Mouse (Mus musculus): ENCODE measurements around the gene 4430402I18Rik.
"Not testable (repeated sequence)": the region's sequence is repeated elsewhere in the genome, so short reads cannot be mapped to it uniquely, and the experiment has no call there.

4430402I18Rik gene

DNA sequence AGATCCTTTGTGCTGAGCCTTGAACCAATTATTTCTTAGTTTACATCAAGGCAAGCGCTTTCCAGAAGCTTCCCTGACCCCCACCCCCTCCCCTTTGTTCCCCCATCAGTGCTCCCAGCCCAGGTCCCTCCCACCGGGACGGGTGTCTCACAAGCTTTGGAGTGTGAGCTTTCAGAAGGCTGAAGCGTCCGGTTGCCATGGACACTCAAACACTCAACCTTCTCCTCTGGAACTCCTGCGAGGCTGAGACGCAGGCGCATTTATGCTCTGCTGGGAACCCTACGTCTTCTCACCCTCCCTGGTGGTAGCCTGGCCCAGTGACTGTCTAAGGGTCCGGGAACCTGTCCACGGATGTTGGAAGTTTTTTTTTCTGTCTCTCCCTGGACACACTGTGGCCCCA is at the start of gene 4430402I18Rik:
4430402I18Rik (minus strand) TSS at position 149 of the 400 bp plus-strand sequence.
- no peak for DNase-seq (ENCODE audit: low spot score)

DNA sequence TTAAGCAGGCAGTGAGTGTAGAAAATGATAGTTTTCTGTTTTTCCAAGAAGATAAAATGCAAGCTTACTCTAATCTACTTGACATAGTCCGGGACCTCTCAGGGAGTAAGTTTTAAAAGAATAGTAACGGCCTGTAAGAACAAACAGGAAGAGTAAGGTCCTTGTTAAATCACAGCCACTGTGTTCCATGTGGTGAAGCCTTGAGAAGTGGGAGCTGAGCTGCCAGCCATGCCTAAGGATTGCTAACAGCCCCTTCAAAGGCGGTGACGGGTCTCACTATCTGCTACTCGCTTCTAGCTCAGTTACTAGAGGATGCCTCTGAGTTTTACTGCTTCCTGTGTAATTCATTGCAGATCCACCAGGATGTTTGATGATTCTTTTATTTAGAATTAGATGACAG is 49.2 kb upstream of the 4430402I18Rik start:
- DNase-seq (ENCODE audit: low spot score) = no peak

DNA sequence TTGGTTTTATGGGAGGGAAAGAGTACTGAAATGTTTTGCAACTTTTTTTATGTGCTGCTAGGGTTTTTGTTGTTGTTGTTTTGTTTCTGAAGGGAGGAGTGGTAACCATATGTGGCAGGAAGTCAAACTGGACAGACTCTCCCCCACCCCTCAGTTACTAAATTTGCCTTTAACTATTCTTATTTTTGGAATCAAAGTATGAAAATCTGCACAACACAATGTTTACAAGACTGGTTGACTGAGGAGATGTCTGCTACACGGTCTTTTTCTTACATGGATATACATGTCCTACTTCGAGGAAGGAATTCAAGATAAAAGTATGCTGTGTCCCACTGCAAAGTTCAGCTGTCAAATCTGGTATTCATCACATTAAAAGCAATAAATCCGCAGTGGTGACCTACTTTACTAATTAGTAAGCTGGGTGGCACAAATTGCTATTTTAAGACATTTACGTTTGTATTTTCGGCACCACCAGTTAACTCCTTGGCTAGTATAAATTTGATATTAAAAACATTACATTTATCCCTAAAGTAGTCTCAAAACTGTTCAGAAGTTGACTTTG is 48.7 kb upstream of the 4430402I18Rik start:
- DNase-seq (ENCODE audit: low spot score) = no peak

DNA sequence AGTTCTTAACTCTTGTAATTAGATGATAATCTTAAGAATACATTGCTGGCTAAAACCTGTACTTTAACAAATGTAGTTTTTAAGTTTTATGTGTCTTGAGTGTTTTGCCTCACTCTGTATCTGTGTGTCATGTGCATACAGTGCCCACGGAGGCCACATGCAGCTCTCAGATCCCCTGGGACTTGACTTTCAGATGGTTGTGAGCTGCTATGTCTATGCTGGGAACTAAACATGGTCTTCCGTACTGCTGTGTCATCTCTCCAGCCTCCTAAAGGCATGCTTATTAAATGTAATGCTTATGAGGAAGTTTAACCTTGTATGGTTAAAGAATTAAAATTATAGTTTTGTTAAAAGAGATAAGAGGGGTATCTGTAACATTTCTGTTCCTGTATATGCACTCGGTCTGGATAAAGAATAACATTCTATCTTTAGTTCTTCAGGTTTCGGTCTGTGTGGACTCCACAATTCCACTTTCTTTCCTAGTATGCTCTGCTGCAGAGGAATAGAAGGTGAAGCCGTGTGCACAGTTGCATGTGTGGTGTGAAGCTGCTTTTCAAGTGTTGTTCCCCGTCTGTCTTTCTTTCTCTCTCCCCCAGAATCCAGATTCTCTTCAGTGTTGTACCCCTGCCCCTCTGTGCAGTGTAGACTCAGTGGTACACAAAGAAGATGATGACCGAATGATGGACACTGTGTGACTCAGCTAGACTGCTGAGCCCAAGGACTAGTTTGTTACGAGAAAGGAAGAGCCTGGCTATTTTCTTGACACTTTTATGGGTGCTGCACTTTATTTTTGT is 48.0 kb upstream of the 4430402I18Rik start:
- peak; percentile 10 for DNase-seq (ENCODE audit: low spot score)

DNA sequence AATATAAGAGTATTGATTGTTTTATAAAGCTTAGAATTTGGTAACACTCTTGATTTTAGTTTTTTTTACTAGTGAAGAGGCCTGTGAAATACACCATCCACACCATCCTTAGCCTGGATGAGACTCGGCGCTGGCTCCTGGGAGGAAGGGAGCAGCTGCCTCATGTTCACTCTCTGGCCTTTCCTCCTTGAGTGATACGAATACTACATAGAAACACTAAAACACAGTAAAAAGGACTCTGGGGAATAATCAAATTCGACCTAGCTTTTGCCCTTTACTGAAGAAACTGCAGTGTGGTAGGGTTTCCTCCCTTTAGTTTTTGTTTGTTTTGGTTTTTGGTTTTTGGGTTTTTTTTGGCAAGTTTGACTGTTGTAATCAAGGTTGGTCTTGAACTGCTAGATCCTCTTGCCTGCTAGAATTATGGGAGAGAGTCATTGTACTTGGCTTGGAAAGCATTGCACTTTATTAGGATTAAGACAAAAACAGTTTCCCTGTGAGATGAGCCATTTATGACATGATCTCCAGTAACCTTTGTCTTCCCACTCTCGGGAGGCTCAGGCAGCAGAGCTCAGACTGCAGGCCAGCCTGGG is 47.0 kb upstream of the 4430402I18Rik start:
- DNase-seq (ENCODE audit: low spot score) = no peak

DNA sequence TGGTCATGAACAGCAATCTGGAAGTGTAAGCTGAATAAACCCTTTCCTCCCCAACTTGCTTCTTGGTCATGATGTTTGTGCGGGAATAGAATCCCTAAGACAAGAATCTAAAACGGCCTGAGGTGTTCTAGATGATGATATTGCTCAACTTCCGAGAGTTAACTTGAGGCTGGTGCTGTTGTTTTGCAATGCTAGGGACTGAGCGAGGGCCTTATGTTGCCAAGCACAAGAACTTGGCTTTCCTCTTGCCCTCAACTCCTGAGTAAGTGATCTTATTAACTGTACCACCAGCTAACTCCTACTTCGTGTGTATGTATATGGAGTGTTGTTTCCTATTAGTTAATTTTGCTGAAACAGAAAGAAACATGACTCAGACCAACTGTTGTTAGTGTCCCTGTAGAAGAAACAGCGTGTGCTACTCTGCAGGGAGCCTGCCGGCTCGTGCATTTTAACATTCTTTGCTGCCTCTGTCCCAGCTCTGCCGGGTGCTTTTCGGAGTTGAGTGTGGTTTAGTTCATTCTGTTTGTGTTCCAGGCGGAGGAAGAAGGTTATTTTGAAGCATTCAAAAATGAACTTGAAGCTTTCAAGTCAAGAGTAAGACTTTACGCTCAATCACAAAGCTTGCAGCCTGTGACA is 43.9 kb upstream of the 4430402I18Rik start:
- no peak for DNase-seq (ENCODE audit: low spot score)

DNA sequence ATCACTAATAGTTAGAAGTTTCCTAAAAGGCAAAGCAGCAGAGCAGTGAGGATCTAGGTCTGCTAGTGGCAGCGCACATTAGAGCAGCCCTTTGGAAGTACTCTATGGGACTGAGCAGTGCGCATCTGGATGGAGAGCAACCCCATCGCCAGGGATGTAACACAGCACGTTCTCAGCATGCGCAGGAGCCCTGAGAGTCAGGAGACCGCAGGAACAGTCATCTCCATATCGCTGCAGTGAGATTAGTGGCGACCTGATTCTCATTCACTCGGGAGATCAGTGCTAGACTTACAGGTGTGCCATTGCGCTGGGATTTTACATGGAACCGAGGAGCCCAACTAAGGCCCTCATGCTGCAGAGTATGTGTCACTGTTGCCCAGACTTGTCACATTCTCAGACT is 41.4 kb upstream of the 4430402I18Rik start:
- no peak for DNase-seq (ENCODE audit: low spot score)

DNA sequence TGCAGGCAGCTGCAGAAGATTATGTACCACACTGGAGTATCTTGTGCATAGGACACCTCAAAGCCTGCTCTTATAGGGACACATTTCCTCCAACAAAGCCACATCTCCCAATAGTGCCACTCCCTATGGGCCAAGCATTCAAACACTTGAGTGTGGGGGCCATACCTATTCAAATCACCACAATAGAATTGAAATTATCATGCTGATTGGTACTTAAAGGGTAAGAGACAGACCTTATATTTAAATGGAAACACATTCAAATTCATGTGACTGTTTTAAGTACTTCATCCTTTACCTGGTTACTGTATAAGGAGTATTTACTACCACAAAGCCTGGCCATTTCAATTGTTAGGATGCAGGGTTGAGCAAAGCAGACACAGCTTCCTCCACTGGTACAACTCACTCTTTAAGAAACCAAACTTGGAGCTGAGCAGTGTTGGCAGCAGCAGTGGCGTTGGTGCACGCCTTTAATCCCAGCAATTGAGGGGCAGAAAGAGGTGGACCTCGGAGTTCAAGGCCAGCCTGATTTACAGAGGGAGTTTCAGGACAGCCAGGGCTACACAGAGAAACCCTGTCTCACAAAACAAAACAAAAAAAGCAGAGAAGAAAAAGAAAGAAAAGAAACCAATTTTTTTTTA is 40.6 kb upstream of the 4430402I18Rik start:
- DNase-seq (ENCODE audit: low spot score) = no peak

DNA sequence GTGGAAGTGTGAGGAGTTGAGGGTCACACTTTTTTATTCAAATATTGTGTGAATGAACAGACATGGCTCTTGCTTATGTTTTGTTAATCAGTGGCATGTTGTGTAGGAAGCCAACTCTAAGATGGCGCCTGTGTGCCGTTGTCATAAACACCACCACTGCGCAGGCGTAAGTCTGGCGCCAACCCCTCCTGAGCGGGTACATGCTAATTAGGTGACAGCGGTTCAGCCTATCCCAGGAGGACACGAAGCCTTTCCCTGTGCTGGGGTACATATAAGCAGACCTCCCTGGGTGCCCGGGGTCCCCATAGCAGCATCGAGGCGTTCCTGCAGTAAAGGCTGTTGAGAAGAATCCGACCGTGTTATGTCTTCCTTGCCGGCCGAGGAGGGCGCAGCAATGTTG is 32.7 kb upstream of the 4430402I18Rik start:
- DNase-seq (ENCODE audit: low spot score) = not testable (repeated sequence)

DNA sequence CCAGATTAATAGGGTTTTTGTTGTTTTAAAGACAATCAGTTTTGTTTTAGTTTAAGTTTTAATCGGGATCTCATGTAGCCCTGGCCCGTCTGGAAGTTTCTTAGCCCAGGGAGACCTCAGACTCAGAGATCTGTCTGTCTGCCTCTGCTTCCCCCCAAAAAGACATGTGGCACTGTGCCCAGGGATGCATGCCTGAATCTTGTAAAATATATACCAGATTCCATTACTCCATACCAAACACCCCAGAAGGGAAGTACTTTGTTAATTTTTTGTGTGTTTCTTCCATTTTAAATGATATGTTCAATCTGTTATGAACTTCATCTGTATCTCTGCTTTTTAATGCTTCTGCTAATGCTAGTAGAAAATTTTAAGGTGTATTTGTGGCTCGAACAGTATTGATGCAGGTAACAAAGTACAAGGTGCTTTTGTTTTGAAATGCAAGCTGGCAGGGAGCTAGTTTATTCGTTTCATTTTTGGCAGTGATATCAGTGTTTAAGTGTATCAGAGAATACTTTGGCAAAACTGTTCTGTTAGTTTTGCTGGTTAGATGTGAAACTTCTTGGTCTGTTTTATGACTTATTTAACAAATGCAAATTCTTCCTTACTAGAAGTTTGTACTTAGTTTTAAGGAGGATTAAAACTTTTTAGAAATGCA is 30.5 kb upstream of the 4430402I18Rik start:
- DNase-seq (ENCODE audit: low spot score) = no peak

DNA sequence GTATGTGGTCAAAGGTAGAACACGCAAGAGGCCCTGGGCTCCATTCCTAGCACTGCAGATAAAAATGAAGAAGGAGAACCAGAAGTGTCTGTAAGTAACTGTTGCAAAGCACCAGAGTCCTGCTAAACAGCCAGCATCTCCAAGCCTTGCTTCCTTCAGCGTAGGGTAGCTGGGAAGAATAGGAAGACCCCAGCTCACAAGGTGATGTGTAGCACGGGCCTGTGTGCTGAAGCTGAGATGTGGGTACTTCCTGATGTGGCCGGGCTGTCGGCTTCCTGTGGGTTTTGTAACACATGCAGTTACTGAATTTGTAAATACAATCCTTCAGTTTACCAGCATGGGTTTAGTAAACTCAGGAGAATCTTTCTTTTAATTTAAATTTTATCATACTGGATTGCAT is 27.8 kb upstream of the 4430402I18Rik start:
- no peak for DNase-seq (ENCODE audit: low spot score)

DNA sequence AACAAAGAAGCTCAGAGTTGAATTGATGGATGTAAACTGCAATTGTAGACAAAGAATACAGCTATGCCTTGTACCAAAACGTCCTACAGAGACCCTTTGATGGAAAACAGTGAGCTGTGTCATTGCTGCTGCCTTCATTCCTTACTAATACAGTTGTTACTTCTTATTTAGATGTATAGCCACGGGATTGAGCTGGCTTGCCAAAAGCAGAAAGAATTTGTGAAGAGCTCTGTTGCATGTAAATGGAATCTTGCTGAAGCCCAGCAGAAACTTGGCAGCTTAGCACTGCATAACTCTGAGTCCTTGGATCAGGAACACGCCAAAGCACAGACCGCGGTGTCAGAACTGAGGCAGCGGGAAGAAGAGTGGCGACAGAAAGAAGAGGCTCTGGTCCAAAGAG is 27.3 kb upstream of the 4430402I18Rik start:
- no peak for DNase-seq (ENCODE audit: low spot score)

DNA sequence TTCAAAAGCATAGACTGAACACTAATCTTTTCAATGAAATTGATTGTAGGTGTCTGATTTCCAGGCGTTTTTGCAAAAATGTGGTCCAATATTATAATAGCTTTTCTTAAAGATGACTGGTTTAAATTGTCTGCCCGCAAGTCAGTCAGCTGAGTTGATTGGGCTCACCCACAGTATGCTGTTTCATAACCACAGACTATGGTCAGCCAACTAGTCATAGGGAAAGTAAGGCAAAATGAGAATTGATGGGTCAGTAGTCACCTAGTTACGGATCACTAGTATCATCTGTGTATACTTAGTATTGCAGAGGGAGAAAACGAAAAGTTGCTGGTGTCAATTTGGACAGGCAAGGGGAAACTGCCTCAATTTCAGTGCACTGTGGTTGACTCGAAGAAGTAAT is 23.8 kb upstream of the 4430402I18Rik start:
- DNase-seq (ENCODE audit: low spot score) = no peak

DNA sequence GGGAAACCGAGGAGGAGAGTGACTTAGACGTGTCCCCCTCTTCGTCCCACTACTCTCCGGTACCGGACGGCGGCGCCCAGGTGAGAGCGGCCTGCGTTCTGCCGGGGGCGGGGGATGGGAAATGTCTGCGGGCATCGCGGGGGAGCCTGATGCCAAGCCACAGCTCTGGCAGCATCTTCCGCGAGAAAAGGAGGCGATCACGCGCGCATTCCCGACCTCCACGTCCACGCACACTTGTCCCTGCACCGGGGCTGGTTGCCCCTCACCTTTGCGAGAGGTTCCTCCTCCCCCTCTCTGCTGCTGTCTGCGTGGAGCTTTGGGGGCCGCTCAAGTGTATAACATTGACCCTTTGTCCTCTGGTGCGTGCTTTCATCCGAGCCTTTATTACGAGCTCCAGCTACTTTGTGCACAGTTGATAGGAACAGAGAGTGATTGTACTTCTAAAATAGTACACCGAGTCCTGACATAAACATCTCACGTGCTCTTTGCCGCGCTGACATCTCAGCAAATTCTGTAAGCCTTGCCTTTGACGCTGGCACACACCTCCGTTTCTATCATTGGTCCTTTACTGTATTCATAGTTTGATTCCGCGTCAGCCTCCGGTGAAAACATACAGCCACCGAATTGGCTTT is 23.1 kb upstream of the 4430402I18Rik start:
- peak; percentile 28 for DNase-seq (ENCODE audit: low spot score)

DNA sequence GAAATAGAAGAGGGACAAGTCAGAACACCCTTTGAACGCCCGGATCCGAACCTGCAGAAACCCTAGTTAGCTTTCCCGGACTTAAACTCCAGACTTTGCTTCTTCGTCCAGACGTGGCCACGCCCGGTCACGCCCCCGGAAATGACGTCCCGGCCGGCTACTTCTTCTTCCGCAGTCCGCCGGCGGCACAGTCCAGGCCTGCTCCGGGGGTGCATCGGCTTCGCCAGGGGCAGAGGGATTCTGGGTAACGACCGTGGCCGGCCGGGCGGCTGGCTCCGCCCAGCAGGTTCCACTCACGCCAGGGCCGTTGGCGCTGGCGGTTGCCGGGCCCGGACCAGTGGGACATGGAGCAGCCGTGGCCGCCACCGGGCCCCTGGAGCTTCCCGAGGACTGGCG is 22.6 kb upstream of the 4430402I18Rik start, which contains the start of gene Cdc37l1:
Cdc37l1 (plus strand) TSS at position 159 of the 396 bp plus-strand sequence.
- peak; percentile 93 for DNase-seq (ENCODE audit: low spot score)

DNA sequence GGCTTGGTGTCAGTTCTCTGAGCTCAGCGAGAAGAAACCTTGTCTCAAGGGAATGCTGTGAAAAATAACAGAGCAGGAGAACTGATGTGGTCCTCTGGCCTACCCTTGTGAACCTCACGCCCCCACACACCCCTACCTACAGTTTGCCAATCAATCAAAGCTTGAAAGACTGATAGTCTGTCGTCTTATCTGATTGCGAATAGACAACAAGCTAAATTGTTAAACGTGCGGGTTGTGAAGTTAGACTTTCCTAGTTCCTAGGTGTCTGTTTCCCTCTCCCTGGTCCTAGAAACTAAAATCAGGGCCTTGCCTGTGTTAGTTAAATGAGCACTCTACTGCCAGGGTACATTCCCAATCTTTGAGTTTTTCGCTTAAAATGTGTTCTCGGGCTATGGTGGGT is 21.9 kb upstream of the 4430402I18Rik start:
- DNase-seq (ENCODE audit: low spot score) = peak; percentile 11

DNA sequence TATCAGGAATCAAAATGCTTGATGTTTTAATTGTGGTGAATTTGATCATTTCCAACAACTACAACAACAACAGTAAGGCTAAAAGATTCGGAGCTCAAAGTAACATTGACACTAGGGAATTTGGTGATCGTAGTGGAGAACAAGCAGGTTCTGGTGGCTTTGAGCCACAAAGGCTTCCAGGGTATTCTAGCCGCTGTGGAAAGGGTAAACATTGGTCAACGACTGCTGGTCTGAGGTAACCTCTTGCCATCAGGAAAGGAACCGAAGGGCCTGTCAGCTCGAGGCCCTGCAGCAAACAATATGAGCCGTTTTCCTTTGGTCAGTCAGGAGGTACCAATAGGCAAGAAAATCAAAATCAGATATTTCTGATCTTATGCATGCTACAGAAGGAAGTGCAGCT is 15.0 kb upstream of the 4430402I18Rik start:
- DNase-seq (ENCODE audit: low spot score) = no peak

DNA sequence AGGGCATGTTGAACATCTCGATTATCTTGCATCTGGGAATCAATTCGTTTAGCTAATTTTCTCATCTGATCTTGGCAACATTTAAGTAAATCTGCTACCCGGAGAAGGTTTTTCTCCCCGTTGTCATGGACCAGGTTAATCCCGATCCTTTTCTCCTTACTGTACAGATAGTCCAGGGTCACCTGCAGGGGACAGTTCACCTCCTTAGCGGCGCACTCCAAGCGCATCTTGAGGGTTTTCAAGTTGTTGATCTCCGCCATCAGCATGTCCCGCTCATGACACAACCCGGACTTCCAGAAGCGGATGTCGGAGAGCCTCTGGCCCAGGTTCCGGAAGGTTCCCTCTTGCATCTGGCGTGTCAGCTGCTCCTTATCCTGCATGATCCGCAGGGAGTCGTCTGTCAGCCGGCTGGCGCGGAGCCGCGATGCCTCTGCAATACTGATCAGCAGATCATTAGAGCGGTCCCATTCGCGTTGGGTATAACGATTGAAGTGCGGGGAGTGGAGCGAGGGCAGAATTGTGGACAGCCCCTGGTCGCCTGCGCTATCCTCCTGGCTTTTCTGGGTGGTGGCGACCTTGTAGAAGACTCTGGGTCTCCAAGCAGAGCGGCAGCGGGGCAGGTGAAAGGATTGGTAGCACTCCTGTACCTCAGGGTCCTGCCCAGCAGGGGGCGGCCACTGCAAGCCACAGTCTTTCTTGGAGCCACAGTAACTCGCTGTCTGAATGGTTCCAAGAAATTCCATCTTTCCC is 7.4 kb upstream of the 4430402I18Rik start:
- DNase-seq (ENCODE audit: low spot score) = no peak

DNA sequence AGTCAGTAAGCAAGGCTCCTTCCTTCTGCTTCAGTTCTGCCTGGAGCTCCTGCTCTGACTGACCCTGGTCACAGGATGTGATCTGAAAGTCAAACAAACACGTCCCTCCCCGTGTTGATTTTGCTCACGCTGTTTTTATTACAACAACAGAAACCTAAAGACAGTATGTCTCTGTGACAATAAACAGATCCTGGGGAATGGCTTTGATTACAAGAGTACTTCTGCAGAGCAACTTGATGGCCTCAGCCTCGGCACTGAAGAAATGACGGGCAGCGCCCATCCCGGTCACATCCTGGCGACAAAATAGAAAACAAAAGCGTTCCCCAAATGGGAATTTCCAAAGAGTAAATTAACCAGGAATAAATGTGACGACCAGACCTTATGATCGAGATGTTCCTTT is 2.7 kb upstream of the 4430402I18Rik start:
- no peak for DNase-seq (ENCODE audit: low spot score)

DNA sequence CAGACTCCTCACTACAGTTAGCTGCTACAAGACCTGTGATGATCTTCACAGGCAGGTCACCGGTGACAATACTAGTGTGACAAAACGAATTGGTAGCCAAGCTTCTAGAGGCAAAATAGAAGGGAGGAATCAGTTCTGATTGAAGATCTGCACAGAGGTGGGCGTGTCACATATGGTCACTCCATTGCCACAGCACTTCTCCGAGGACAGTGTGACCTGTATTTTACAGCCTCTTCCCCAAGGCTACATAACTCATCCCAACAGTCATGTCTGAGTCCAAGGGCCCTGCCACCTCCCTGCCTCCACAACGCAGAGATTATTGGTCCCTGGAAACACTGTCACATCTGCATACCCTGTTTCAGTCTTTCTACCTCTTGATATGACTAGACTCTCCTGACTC is 1.6 kb upstream of the 4430402I18Rik start:
- DNase-seq (ENCODE audit: low spot score) = no peak

DNA sequence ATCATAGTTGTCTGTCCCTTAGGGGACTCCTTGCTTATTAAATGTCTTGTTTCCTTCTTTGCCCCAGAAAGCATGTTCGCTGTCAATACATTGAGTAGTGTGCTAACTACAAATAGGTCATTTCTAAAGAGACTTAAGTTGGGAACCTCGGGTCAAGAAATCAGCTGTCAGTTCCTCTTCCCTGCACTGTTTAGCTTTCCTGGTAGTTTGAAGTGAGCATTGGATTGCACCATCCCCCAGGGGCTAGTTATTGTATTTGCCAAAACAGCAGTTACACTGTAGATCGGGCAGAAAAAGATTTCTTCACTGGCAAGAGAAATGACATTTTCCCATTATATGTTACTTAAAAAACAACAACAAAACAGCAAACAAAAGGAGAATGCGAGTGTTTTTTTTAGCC is 578 bp upstream of the 4430402I18Rik start:
- no peak for DNase-seq (ENCODE audit: low spot score)

Data from MN1 (cell line).